Mouse (Mus musculus) ES-Bruce4 (cell line): ENCODE results near the gene Art2b.

Experiments used
- CTCF ChIP-seq: IDR thresholded peaks from one replicate; pipeline ENCODE4 v1.8.1; 2011; ENCODE audit warnings: low read depth, low read length
- EP300 ChIP-seq: IDR thresholded peaks from 2 replicates; pipeline ENCODE4 v1.6.1; 2011; ENCODE audit warnings: low read depth, low read length; ENCODE audit not compliant: insufficient read depth

- TF ChIP-seq EP300 (no peak), CTCF (no peak)
These were observed 28.0 kb downstream of the Art2b start for GRCm38 (mm10) chr7:101557391-101557790.
